ENCODE assay signal across 9 mouse cellular contexts in genomic region chr15:63270381-63270780, GRCm38 (mm10).
DNase-seq lines count a peak whose midpoint lies in the region; ATAC-seq and TF ChIP-seq lines count a peak whose summit lies in the region.
"Had no signal": no experiment of that assay in that cellular context is flagged by ENCODE, and none has a peak within 500 bp of the region (broad histone marks: within the 10 kb centered on the region; RNA-seq: fewer than 3 reads in every experiment).

No protein-coding gene starts in this region.

- TF ChIP-seq CTCF in bone marrow, adult 2 months (IDR thresholded peaks at IDR 0.05; ENCODE audit: control insufficient read depth, insufficient read depth, low read length) = no peak
- TF ChIP-seq CTCF in stomach, postnatal 0 days (IDR thresholded peaks at IDR 0.05; ENCODE audit: low read depth) = no peak

- H3K9me3 ChIP-seq in heart, embryonic 12.5 days (replicated peaks) = no peaks in the 10 kb centered on the region
- H3K9me3 ChIP-seq in forebrain, embryonic 13.5 days (replicated peaks) = no peaks in the 10 kb centered on the region
- H3K9me3 ChIP-seq in midbrain, embryonic 14.5 days (ENCODE audit: control insufficient read depth, low read length) = no peaks in the 10 kb centered on the region
- H3K9me3 ChIP-seq in stomach, postnatal 0 days (ENCODE audit: control insufficient read depth, low read length) = no peaks in the 10 kb centered on the region

- H3K4me3 ChIP-seq in heart, embryonic 12.5 days = no peak overlapping the region
- no peak overlapping the region for H3K4me3 ChIP-seq in bone marrow, adult 2 months (replicated peaks; ENCODE audit: control insufficient read depth, low read depth, low read length)
- no peak overlapping the region for H3K4me3 ChIP-seq in forebrain, embryonic 13.5 days
- H3K4me3 ChIP-seq in midbrain, embryonic 14.5 days (replicated peaks; ENCODE audit: low read depth, low read length) = no peak overlapping the region
- H3K4me3 ChIP-seq in stomach, postnatal 0 days (ENCODE audit: low read depth, low read length) = no peak overlapping the region

- ATAC-seq in heart, embryonic 12.5 days (ENCODE audit: insufficient number of reproducible peaks, low FRiP score) = no peak
- no peak for ATAC-seq in forebrain, embryonic 13.5 days
- ATAC-seq in midbrain, embryonic 14.5 days (ENCODE audit: low FRiP score, low TSS enrichment) = no peak
- ATAC-seq in stomach, postnatal 0 days (ENCODE audit: low FRiP score, low TSS enrichment) = no peak

- no peak overlapping the region for H3K9ac ChIP-seq in heart, embryonic 12.5 days
- no peak overlapping the region for H3K9ac ChIP-seq in forebrain, embryonic 13.5 days
- no peak overlapping the region for H3K9ac ChIP-seq in midbrain, embryonic 14.5 days (replicated peaks; ENCODE audit: low read length)
- no peak overlapping the region for H3K9ac ChIP-seq in stomach, postnatal 0 days (ENCODE audit: low read length)

- TF ChIP-seq EP300 in stomach, postnatal 0 days (optimal IDR thresholded peaks at IDR 0.05) = no peak

- WGBS in heart, embryonic 12.5 days = 83% methylated on average over 2 of the region's 2 CpGs
- WGBS in bone marrow, adult 2 months = 71% methylated on average over 2 of the region's 2 CpGs
- WGBS in forebrain, embryonic 13.5 days = 90% methylated on average over 2 of the region's 2 CpGs
- WGBS in midbrain, embryonic 14.5 days = 88% methylated on average over 2 of the region's 2 CpGs
- 71% methylated on average over 2 of the region's 2 CpGs for WGBS in stomach, postnatal 0 days

- peak; percentile 95 for DNase-seq in heart, adult 11 months
- peak; percentile 8 for DNase-seq in 416B (ENCODE audit: low read depth)
- DNase-seq in heart, postnatal 36 days = peak; percentile 21 to 36
- no peak for DNase-seq in midbrain, embryonic 14.5 days
- DNase-seq in stomach, postnatal 0 days (ENCODE audit: low spot score) = no peak

- H3K27ac ChIP-seq in heart, embryonic 12.5 days (ENCODE audit: poor library complexity, severe bottlenecking) = no peak overlapping the region
- H3K27ac ChIP-seq in bone marrow, adult 2 months (ENCODE audit: control insufficient read depth, insufficient read depth, low read depth, low read length, poor library complexity) = no peak overlapping the region
- no peak overlapping the region for H3K27ac ChIP-seq in forebrain, embryonic 13.5 days
- no peak overlapping the region for H3K27ac ChIP-seq in midbrain, embryonic 14.5 days (replicated peaks; ENCODE audit: low read depth, low read length)
- H3K27ac ChIP-seq in stomach, postnatal 0 days (replicated peaks) = no peak overlapping the region
- H3K27ac ChIP-seq: macrophage had no signal

- no peak overlapping the region for H3K4me2 ChIP-seq in heart, embryonic 12.5 days
- H3K4me2 ChIP-seq in forebrain, embryonic 13.5 days = no peak overlapping the region
- H3K4me2 ChIP-seq in midbrain, embryonic 14.5 days (ENCODE audit: low read length) = no peak overlapping the region
- H3K4me2 ChIP-seq in stomach, postnatal 0 days (replicated peaks; ENCODE audit: low read depth) = no peak overlapping the region

- no peaks in the 10 kb centered on the region for H3K36me3 ChIP-seq in heart, embryonic 12.5 days
- H3K36me3 ChIP-seq in forebrain, embryonic 13.5 days (ENCODE audit: poor library complexity, severe bottlenecking) = no peaks in the 10 kb centered on the region
- no peaks in the 10 kb centered on the region for H3K36me3 ChIP-seq in midbrain, embryonic 14.5 days (ENCODE audit: control insufficient read depth, insufficient read depth, low read length)
- no peaks in the 10 kb centered on the region for H3K36me3 ChIP-seq in stomach, postnatal 0 days (ENCODE audit: control insufficient read depth, insufficient read depth, low read length)

- intact Hi-C loops in heart, postnatal 36 days (cut with DNase I) = no loop called here

- no peaks in the 10 kb centered on the region for H3K27me3 ChIP-seq in heart, embryonic 12.5 days (replicated peaks)
- no peaks in the 10 kb centered on the region for H3K27me3 ChIP-seq in forebrain, embryonic 13.5 days
- H3K27me3 ChIP-seq in midbrain, embryonic 14.5 days (ENCODE audit: control insufficient read depth, insufficient read depth, low read length) = no peaks in the 10 kb centered on the region
- H3K27me3 ChIP-seq in stomach, postnatal 0 days (ENCODE audit: control insufficient read depth, insufficient read depth, low read length) = no peaks in the 10 kb centered on the region

- TF ChIP-seq POLR2A in bone marrow, adult 2 months (IDR thresholded peaks at IDR 0.05; ENCODE audit: borderline replicate concordance, control insufficient read depth, low read depth, low read length) = 0 out of 2 replicates have a peak, but pooled peaks have one; percentile 6

- H3K4me1 ChIP-seq in heart, embryonic 12.5 days (replicated peaks) = 0 out of 2 replicates have a peak, but pooled peaks cover 2% of the 10 kb centered on the region
- no peaks in the 10 kb centered on the region for H3K4me1 ChIP-seq in bone marrow, adult 2 months (ENCODE audit: control insufficient read depth, insufficient read depth, low read length)
- no peaks in the 10 kb centered on the region for H3K4me1 ChIP-seq in forebrain, embryonic 13.5 days
- no peaks in the 10 kb centered on the region for H3K4me1 ChIP-seq in midbrain, embryonic 14.5 days (ENCODE audit: control insufficient read depth, insufficient read depth, low read length)
- H3K4me1 ChIP-seq in stomach, postnatal 0 days (replicated peaks; ENCODE audit: control insufficient read depth, insufficient read depth) = no peaks in the 10 kb centered on the region

Comparison
In these comparisons a context has a peak if more than half of its experiments do, and no peak if none do; other contexts are left out.
1. DNase-seq: peak in heart, adult 11 months (single experiment), 416B (single experiment) and heart, postnatal 36 days (2 of 2); none in midbrain, embryonic 14.5 days (single experiment) and stomach, postnatal 0 days (single experiment).